ENCODE assay signal across 8 mouse cellular contexts in the genomic region with DNA sequence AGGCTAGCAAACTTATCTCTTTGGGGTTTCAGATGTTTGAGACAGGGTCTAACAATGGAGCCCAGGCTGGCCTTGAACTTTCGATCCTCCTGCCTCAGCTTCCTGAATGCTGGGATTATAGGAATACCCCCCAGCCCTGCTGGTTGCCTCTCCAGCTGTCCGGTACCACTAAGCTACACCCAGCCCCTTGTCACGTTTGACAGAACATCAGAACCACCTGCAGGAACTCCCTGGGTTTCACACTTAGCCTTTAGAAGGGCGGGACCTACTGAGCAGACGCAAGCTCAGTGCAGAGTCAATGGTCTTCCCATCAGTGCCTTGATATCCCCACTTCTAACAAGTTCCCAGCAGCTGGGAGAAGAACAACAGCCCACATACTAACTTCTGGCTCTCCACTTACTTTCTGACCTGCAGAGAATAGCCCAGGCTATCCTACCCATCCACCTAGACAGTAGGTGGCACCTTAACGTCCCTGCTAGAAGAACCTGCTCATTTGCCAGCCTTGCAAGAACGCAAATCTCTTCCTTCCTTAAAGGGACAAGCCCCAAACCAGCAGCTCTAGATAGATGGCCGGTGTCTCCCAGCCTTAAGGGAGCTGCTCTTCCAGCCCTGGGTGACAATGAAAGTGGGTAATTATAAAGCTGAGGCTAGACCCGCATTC. TPM values are rescaled to one million over a fixed set of nuclear protein-coding genes. Genes with fewer than 3 reads are reported as not detected.
A peak's percentile ranks its signal among the peaks of the same experiment; 100 is the strongest.
DNase-seq lines count a peak whose midpoint lies in the region; ATAC-seq and TF ChIP-seq lines count a peak whose summit lies in the region.

No protein-coding gene starts in this region.

- TF ChIP-seq CTCF in thymus, adult 2 months (IDR thresholded peaks at IDR 0.05; ENCODE audit: borderline replicate concordance, control insufficient read depth, extremely low read depth, insufficient read depth, low read length, poor library complexity): no peak

- no peak for ATAC-seq in limb, embryonic 15.5 days (ENCODE audit: insufficient number of reproducible peaks, low FRiP score, low TSS enrichment, low read depth)
- ATAC-seq in stomach, embryonic 14.5 days (ENCODE audit: insufficient number of reproducible peaks, insufficient read depth, low FRiP score, low read depth): no peak
- ATAC-seq in cerebellum, adult (ENCODE audit: insufficient number of reproducible peaks, low FRiP score, low TSS enrichment): no peak

- TF ChIP-seq POLR2A in thymus, adult 2 months (IDR thresholded peaks at IDR 0.05; ENCODE audit: control insufficient read depth, extremely low read depth, insufficient read depth, low read length, poor library complexity): no peak

- no peak overlapping the region for H3K9ac ChIP-seq in limb, embryonic 15.5 days
- no peak overlapping the region for H3K9ac ChIP-seq in stomach, embryonic 14.5 days (replicated peaks; ENCODE audit: low read depth, low read length)

- H3K27me3 ChIP-seq in thymus, adult 2 months (ENCODE audit: control insufficient read depth, insufficient read depth, low read length): no peaks in the 10 kb centered on the region
- no peaks in the 10 kb centered on the region for H3K27me3 ChIP-seq in limb, embryonic 15.5 days
- H3K27me3 ChIP-seq in stomach, embryonic 14.5 days (ENCODE audit: control insufficient read depth, insufficient read depth, low read length): no peaks in the 10 kb centered on the region

- WGBS in thymus, adult 2 months: 18% methylated on average over 9 of the region's 9 CpGs
- 51% methylated on average over 9 of the region's 9 CpGs for WGBS in limb, embryonic 15.5 days
- WGBS in stomach, embryonic 14.5 days: 57% methylated on average over 9 of the region's 9 CpGs

- peak overlapping the region; percentile 57 for H3K4me2 ChIP-seq in limb, embryonic 15.5 days
- H3K4me2 ChIP-seq in stomach, embryonic 14.5 days (replicated peaks; ENCODE audit: low read depth, low read length): peak overlapping the region; percentile 52

- H3K36me3 ChIP-seq in thymus, adult 2 months (ENCODE audit: control insufficient read depth, insufficient read depth, low read length): no peaks in the 10 kb centered on the region
- H3K36me3 ChIP-seq in limb, embryonic 15.5 days: no peaks in the 10 kb centered on the region
- H3K36me3 ChIP-seq in stomach, embryonic 14.5 days (ENCODE audit: control insufficient read depth, insufficient read depth, low read length): no peaks in the 10 kb centered on the region

- no peaks in the 10 kb centered on the region for H3K9me3 ChIP-seq in limb, embryonic 15.5 days
- H3K9me3 ChIP-seq in stomach, embryonic 14.5 days (ENCODE audit: control insufficient read depth, low read depth, low read length): no peaks in the 10 kb centered on the region

- no peak overlapping the region for H3K4me3 ChIP-seq in thymus, adult 2 months (ENCODE audit: control insufficient read depth, insufficient read depth, low read length)
- peak overlapping the region; percentile 30 for H3K4me3 ChIP-seq in limb, embryonic 15.5 days
- H3K4me3 ChIP-seq in stomach, embryonic 14.5 days (ENCODE audit: low read depth, low read length): peak overlapping the region; percentile 7; the same call in 1 of the 2 replicates

- peak overlapping the region; percentile 69 for H3K27ac ChIP-seq in thymus, adult 2 months (ENCODE audit: control insufficient read depth, insufficient read depth, low read length)
- H3K27ac ChIP-seq in limb, embryonic 15.5 days: peak overlapping the region; percentile 83
- H3K27ac ChIP-seq in stomach, embryonic 14.5 days (ENCODE audit: low read length): peak overlapping the region; percentile 64; the same call in 1 of the 2 replicates

- DNase-seq in heart, adult 11 months: peak; percentile 90
- DNase-seq in heart, adult 18-20 months: no peak
- no peak for DNase-seq in thymus, adult 2 months
- DNase-seq in thymus, adult 18-20 months: no peak
- DNase-seq in layer of hippocampus, adult 11-12 months (ENCODE audit: low spot score): no peak

- peaks cover 41% of the 10 kb centered on the region for H3K4me1 ChIP-seq in thymus, adult 2 months (replicated peaks; ENCODE audit: control insufficient read depth, insufficient read depth, low read length)
- peaks cover 42% of the 10 kb centered on the region for H3K4me1 ChIP-seq in limb, embryonic 15.5 days
- H3K4me1 ChIP-seq in stomach, embryonic 14.5 days (ENCODE audit: control insufficient read depth, insufficient read depth, low read length): peaks cover 10% of the 10 kb centered on the region; the same call in 1 of the 2 replicates

RNA-seq across cellular contexts. Expression of a gene that starts 10.9 kb away (rescaled TPM):
- total RNA-seq in heart, adult 18-20 months (2021): 1 to 10 TPM; 2.7 to 5.3 TPM
- polyA plus RNA-seq in thymus, adult 2 months (2012; rRNA removed): not detected in 2 replicates
- polyA plus RNA-seq in limb, embryonic 15.5 days (2015; fragmentation: Nextera tagmentation; extraction: Ambion mirVana): 1.2 and 3.7 TPM in 2 replicates
- not detected in 2 replicates for polyA plus RNA-seq in stomach, embryonic 14.5 days (2014; fragmentation: Nextera tagmentation; extraction: Ambion mirVana)
